Mouse (Mus musculus): ENCODE measurements around the gene Acss2.

DNA sequence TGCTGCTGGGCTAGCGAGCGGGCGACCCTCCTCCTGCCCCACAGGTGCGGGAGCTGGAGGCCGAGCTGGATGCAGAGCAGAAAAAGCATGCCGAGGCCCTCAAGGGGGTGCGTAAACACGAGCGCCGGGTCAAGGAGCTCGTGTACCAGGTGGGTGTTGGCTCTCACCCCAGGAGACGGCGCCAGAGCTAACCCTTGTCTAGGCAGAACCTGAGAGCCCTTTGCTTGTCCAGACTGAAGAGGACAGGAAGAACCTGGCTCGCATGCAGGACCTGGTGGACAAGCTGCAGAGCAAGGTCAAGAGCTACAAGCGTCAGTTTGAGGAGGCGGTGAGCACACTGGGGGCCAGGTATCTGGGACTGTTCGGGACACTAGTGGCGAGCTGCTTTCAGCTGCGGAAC lies 115.4 kb downstream of the Acss2 start:
- no peak for TF ChIP-seq CTCF (IDR thresholded peaks at IDR 0.05; ENCODE audit: extremely low read depth, insufficient read length, insufficient replicate concordance, low read depth, low read length)
- TF ChIP-seq POLR2A (IDR thresholded peaks at IDR 0.05; ENCODE audit: low read depth, low read length) = no peak

Data from small intestine, adult 2 months (tissue).